Mouse (Mus musculus) heart, postnatal 0 days (tissue): ENCODE measurements around the gene Leng8.

Experiments
- CTCF ChIP-seq: IDR thresholded peaks from 2 replicates; pipeline ENCODE4 v1.5.1; 2016; ENCODE audit warnings: antibody characterized with exemption, control low read depth, low read depth
- EP300 ChIP-seq: IDR thresholded peaks from 2 replicates; pipeline ENCODE4 v1.6.1; 2016; ENCODE audit warnings: antibody characterized with exemption, low read depth

DNA sequence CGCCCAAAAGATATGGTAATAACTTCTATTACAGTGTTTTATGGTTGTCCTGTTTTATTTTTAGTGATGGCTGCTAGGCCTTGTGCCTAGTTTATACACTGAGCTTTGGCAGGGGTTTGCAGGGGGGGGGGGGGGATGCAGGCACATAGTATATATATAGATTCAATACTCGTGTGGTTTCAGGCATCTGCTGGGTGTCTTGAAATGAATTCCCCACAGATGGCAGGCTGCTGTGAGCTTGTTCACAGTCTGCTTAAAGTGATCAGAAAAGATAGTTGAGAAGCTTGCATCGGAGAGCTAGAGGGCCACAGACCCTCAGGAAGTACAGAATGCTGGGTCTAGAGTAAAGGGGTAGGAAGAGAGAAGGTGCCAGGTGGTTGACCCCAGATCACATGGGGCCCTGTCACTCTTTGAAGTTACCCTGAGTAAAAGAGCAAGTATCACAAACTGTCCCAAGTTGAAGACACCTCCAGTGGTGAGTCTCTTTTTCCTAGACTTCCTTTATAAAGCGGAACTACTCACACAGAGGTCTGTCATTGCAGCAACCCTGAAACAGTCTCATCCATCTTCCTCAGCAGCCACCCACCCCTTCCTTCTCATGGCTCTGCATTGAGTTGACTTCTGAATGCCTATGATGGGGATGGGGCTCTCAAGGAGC, 49.5 kb upstream of the Leng8 start:
- TF ChIP-seq CTCF (no peak), EP300 (no peak)
